Mouse (Mus musculus): ENCODE data around the gene 2810006K23Rik.
"Not testable (repeated sequence)": the region's sequence is repeated elsewhere in the genome, so short reads cannot be mapped to it uniquely, and the experiment has no call there.

2810006K23Rik gene

DNA sequence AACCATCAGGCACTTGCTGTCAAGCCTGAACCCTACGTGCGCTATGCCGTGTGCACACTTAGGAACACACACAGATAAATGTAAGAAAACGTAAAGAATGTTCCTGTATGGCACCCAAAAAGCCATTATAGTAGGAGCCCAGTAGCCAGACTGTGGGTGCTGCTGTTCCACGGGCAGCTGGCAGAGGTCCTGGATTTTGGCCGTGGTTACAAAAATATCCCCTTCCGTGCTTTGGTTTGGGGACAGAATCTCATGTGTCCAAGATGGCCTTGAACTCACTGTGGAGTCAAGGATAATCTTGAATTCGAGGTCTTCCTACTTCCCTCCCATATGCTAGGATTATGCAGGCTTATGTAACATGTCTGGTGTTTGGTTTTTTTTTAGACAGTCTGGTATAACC lies 15.0 kb downstream of the 2810006K23Rik start:
- in situ Hi-C loops (cut with MboI, MseI), result no loop called here

GRCm38 (mm10) chr5:124349196-124349595 lies 21.3 kb downstream of the 2810006K23Rik start:
- in situ Hi-C loops (cut with MboI, MseI), result no loop called here

DNA sequence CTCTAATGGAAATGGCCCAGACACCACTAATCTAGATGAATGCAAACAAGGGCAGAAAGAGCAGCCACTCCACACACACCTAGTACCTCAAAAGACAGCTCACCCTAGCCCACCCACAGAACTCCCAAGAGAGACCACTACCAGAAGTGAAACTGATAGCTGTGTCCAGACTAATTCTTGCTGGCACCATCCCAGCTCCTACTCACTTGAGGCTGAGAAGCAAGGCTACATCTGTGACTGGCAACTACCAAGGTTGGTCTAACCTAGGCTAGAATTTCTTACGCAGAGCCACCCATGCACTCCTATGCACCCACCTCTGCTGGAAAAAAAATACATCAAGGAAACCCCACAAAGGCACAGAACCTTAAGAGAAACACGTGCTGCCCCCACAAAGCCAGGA lies 22.5 kb downstream of the 2810006K23Rik start:
- in situ Hi-C loops (cut with MboI, MseI), result no loop called here

DNA sequence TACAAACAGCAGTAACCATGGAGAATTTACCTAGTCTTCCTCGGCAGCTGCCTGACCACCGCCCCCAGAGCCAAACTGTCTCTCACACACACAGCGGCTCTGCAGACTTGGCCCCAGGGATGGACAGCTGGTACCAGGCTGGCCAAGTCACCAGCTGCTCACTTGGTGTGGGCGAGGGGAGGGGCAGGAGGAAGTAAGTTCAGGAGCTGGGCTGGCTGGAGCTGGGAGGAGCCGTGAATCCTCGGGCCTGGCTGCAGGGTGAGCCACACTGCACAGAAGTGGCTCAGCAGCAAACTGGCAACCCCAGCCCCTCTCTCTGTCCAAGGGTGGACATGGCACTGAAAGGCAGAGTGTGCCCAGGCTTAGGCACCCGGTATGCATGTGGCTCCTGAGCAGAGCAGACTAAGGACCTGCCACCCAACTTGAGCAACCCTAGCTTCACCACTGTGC lies 23.2 kb downstream of the 2810006K23Rik start:
- in situ Hi-C loops (cut with MboI, MseI), result no loop called here

GRCm38 (mm10) chr5:124351604-124352003 lies 23.7 kb downstream of the 2810006K23Rik start:
- in situ Hi-C loops (cut with MboI, MseI), result no loop called here

GRCm38 (mm10) chr5:124352141-124352920 lies 24.4 kb downstream of the 2810006K23Rik start:
- in situ Hi-C loops (cut with MboI, MseI), result no loop called here

- in situ Hi-C loops (cut with MboI, MseI), result no loop called here
Measured at GRCm38 (mm10) chr5:124353011-124353725, 25.3 kb downstream of the 2810006K23Rik start.

- in situ Hi-C loops (cut with MboI, MseI), result no loop called here
Measured at GRCm38 (mm10) chr5:124353726-124354547, 26.0 kb downstream of the 2810006K23Rik start.

- in situ Hi-C loops (cut with MboI, MseI), result no loop called here
Measured at GRCm38 (mm10) chr5:124354574-124355424, 26.9 kb downstream of the 2810006K23Rik start.

DNA sequence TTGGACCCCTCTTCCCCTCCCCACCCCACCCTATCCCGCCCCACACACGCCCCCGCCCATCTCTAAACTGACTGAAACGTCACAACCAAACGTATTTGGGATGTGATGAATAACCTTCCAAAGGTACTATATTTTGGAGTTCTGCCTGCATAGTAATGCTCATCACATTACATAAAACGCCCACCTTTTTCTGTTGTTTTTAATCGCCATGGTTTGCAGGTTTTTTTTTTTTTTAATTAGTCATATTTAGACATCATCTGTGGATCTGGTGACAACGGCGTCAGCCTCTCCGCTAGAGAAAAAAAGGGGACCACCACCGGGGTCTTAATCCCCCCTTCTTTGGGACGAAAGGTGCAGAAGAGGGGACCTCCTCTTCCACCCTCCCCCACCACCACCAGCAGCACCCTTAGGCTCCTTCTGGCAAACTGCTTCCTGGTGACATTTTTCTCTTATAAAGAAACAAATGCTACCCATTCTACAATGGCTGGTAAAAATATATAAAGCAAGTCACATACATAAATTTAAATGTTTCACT lies 27.6 kb downstream of the 2810006K23Rik start:
- in situ Hi-C loops (cut with MboI, MseI), result no loop called here

DNA sequence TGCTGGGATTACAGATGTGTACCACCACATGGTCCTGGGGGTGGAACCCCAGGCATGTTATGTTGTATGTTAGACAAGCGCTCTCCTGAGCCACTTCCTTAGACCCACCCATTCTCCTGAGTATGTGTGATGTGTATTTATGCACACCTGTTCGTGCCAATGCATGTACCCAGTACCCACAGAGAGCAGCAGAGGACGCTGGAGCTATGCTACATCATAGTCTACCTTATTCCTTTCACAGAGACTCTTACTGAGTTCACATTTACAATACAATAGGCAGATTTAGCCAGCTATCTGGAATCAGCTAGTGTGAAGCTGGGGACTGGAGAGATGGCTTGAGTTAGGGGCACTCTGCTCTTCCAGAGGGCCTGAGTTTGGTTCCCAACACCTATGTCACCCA lies 28.8 kb downstream of the 2810006K23Rik start:
- in situ Hi-C loops (cut with MboI, MseI), result no loop called here

- in situ Hi-C loops (cut with MboI, MseI), result no loop called here
Measured at GRCm38 (mm10) chr5:124359641-124360040, 31.8 kb downstream of the 2810006K23Rik start.

DNA sequence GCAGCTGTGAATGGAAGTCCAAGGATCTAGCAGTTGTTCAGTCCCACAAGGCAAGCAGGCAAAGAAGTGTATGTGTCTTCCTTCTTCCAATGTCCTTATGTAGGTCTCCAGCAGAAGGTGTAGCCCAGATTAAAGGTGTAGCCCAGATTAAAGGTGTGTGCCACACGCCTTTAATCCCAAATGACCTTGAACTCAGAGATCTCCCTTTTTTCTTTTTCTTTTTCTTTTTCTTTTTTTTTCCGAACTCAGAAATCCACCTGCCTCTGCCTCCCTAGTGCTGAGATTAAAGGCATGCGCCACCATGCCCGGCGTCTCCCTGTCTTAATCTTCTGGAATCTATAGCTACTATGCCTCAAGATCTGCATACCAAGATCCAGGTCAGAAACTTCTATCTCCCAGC lies 35.1 kb downstream of the 2810006K23Rik start, which contains the start of gene Cdk2ap1:
TSS of gene Cdk2ap1 (minus strand) at position 101 of the 400 bp plus-strand sequence.
- in situ Hi-C loops (cut with MboI, MseI), result not testable (repeated sequence)

GRCm38 (mm10) chr5:124364173-124364918 lies 36.5 kb downstream of the 2810006K23Rik start:
- in situ Hi-C loops (cut with MboI, MseI), result no loop called here

DNA sequence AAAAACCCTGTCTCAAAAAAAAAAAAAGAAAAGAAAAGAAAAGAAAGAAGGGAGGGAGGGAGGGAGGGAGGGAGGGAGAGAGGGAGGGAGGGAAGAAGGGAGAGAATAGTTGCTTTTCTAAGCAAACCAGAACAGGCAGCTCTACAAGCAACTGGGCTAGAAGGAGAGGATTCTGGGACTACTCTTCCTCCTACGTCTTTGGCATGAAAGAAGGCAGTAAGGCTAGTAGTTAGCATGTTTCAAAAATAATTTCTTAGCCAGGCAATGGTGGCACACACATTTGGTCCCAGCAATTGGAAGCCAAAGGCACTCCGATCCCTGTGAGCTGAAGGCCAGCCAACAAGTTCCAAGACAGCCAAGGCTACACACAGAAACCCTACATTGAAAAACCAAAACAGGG lies 37.9 kb downstream of the 2810006K23Rik start:
- in situ Hi-C loops (cut with MboI, MseI), result no loop called here

DNA sequence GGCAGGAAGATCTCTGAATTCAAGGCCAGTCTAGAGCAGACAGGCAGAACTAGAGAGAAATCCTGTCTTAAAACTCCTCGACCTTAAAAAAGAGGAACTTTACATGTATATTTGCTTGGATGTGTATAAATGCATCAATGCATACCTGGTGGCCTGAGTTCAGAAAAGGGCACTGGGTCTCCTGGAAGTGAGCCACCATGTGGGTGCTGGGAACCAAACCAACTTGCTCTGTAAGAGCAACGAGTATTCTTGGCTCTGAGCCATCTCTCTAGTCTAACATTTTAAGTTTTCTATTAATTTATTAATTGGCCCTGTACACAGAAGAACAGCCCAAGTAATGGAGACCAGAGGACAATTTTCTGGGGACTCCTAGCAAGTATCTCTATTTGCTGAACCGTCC lies 38.8 kb downstream of the 2810006K23Rik start:
- in situ Hi-C loops (cut with MboI, MseI), result no loop called here

GRCm38 (mm10) chr5:124374298-124374697 lies 46.4 kb downstream of the 2810006K23Rik start:
- in situ Hi-C loops (cut with MboI, MseI), result no loop called here

DNA sequence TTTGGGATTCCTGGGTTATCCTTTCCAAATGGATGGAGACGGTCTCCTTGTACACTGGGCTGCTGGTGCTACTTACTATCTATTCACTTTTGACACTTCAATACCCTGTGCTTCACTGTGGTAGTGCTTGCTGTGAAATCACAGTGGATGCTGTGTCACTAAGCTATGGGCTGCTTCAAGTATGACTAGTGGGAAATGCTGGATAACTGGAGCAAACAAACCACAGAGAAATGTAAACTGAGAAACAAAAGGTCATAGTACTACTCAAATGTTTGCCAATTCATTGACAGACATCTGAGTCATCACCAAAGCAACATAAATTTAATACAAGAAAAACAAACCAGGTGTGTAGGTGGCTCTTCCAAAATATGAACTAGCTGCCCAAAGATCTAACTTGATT lies 48.5 kb downstream of the 2810006K23Rik start:
- in situ Hi-C loops (cut with MboI, MseI), result loop anchor here (25.0 kb wide), 1 partner anchor 1914 kb away; no protein-coding TSS in a partner anchor

GRCm38 (mm10) chr5:124377149-124377548 lies 49.3 kb downstream of the 2810006K23Rik start:
- in situ Hi-C loops (cut with MboI, MseI), result loop anchor here (25.0 kb wide), 1 partner anchor 1915 kb away; no protein-coding TSS in a partner anchor

DNA sequence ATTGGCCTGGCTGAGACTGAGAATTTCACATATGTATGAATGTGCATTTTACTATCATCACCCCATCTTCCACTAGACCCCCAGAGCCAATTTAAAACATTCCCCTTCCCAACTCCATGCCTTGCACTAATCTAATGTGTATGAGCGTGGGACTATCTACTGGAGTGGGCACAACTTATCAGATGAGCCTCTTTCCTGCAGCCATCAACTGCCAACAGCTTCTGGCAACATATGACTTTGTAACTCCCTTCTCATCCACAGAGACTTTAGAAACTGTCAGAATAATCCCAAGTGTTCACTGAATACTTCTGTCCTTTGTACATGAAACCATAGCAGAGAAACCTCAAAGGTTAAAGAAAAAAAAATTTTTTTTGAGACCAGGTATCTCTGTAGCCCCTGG lies 52.2 kb downstream of the 2810006K23Rik start:
- in situ Hi-C loops (cut with MboI, MseI), result loop anchor here (25.0 kb wide), 1 partner anchor 1918 kb away; no protein-coding TSS in a partner anchor

All from regulatory T cell (primary cell).